Mouse (Mus musculus) ES-Bruce4 (cell line): ENCODE results near the gene Gtpbp1.

ENCODE experiments used
- CTCF ChIP-seq: IDR thresholded peaks from one replicate; pipeline ENCODE4 v1.8.1; 2011; ENCODE audit warnings: low read depth, low read length
- POLR2A ChIP-seq: IDR thresholded peaks from one replicate; pipeline ENCODE4 v1.8.1; 2011; ENCODE audit warnings: low read length; ENCODE audit not compliant: insufficient read depth

DNA sequence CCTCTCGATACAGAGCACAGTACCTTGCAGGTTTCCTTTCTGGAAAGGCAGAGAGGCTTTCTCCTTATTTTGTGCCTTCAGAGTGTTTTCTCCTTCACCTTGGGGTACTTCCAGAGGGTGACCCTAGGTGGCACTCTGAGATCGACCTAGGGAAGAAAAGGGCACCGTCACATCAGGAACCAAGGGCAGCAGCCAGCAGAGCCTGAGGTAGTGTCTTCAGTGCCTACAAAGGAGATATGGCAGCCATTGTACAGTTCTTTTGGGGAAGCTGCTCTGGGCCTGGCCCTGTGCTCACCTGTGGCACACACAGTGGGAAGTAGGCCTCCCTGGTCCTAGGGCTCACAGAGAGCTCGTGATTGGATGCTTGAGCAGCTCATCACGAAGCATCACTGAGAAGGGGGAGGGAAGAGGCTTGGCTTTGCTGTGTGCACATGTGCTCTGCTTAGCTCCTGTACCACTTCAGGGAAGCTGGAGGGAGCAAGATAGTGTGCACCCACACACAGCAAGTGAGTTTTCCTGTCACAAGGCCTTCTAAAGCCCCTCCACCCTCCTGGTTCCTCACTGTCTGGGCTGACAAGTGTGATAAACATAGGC is 17.7 kb downstream of the Gtpbp1 start:
- TF ChIP-seq CTCF (peak; percentile 35), POLR2A (no peak)
